Mouse (Mus musculus): Measurements from ENCODE around the gene Rcbtb2. TPM values are rescaled to one million over a fixed set of nuclear protein-coding genes. Genes with fewer than 3 reads are reported as not detected.
A peak's percentile ranks its signal among the peaks of the same experiment; 100 is the strongest.

Rcbtb2 gene
- polyA plus RNA-seq, 1 experiment = 27.0 TPM

GRCm38 (mm10) chr14:73226346-73226745, 103.5 kb downstream of the Rcbtb2 start:
- Histone ChIP-seq H3K4me3 (replicated peaks; ENCODE audit: insufficient read depth, low read depth, low read length) (no peak overlapping the region), H3K4me1 (ENCODE audit: control insufficient read depth, insufficient read depth, low read length) (peaks cover 4% of the 10 kb centered on the region), H3K27ac (ENCODE audit: insufficient read depth, low read length) (peak overlapping the region; percentile 50; the same call in 1 of the 2 replicates), H3K27me3 (ENCODE audit: control insufficient read depth, insufficient read depth, low read length) (no peaks in the 10 kb centered on the region)
- no peak for TF ChIP-seq CTCF (IDR thresholded peaks at IDR 0.05; ENCODE audit: borderline replicate concordance, insufficient read depth, low read depth, low read length)
- 24% methylated on average over 3 of the region's 3 CpGs for WGBS
- peak; percentile 30 to 57 for DNase-seq

- 33% methylated on average over 1 of the region's 1 CpGs for WGBS
- Histone ChIP-seq H3K4me3 (replicated peaks; ENCODE audit: insufficient read depth, low read depth, low read length) (no peak overlapping the region), H3K4me1 (ENCODE audit: control insufficient read depth, insufficient read depth, low read length) (peaks cover 4% of the 10 kb centered on the region), H3K27me3 (ENCODE audit: control insufficient read depth, insufficient read depth, low read length) (no peaks in the 10 kb centered on the region), H3K27ac (ENCODE audit: insufficient read depth, low read length) (no peak overlapping the region)
- TF ChIP-seq POLR2A (IDR thresholded peaks at IDR 0.05; ENCODE audit: borderline replicate concordance, insufficient read depth, low read length) (no peak), CTCF (IDR thresholded peaks at IDR 0.05; ENCODE audit: borderline replicate concordance, insufficient read depth, low read depth, low read length) (no peak)
- DNase-seq = no peak
Observed at GRCm38 (mm10) chr14:73226849-73227248, 104.0 kb downstream of the Rcbtb2 start.

- TF ChIP-seq POLR2A (IDR thresholded peaks at IDR 0.05; ENCODE audit: borderline replicate concordance, insufficient read depth, low read length) (no peak), CTCF (IDR thresholded peaks at IDR 0.05; ENCODE audit: borderline replicate concordance, insufficient read depth, low read depth, low read length) (no peak)
- Histone ChIP-seq H3K4me1 (ENCODE audit: control insufficient read depth, insufficient read depth, low read length) (peaks cover 1% of the 10 kb centered on the region), H3K4me3 (replicated peaks; ENCODE audit: insufficient read depth, low read depth, low read length) (no peak overlapping the region), H3K27ac (ENCODE audit: insufficient read depth, low read length) (no peak overlapping the region), H3K27me3 (ENCODE audit: control insufficient read depth, insufficient read depth, low read length) (no peaks in the 10 kb centered on the region)
- DNase-seq = no peak
- 60% methylated on average over 5 of the region's 5 CpGs for WGBS
Observed at GRCm38 (mm10) chr14:73231286-73231982, 108.6 kb downstream of the Rcbtb2 start.

GRCm38 (mm10) chr14:73234468-73235031, 111.7 kb downstream of the Rcbtb2 start:
- no peak overlapping the region for H3K4me3 ChIP-seq (replicated peaks; ENCODE audit: insufficient read depth, low read depth, low read length)
- H3K27me3 ChIP-seq (ENCODE audit: control insufficient read depth, insufficient read depth, low read length) = no peaks in the 10 kb centered on the region
- 56% methylated on average over 2 of the region's 2 CpGs for WGBS
- TF ChIP-seq POLR2A (IDR thresholded peaks at IDR 0.05; ENCODE audit: borderline replicate concordance, insufficient read depth, low read length) (no peak), CTCF (IDR thresholded peaks at IDR 0.05; ENCODE audit: borderline replicate concordance, insufficient read depth, low read depth, low read length) (no peak)
- H3K4me1 ChIP-seq (ENCODE audit: control insufficient read depth, insufficient read depth, low read length) = no peaks in the 10 kb centered on the region
- no peak overlapping the region for H3K27ac ChIP-seq (ENCODE audit: insufficient read depth, low read length)
- no peak for DNase-seq

- TF ChIP-seq CTCF (IDR thresholded peaks at IDR 0.05; ENCODE audit: borderline replicate concordance, insufficient read depth, low read depth, low read length) (no peak), POLR2A (IDR thresholded peaks at IDR 0.05; ENCODE audit: borderline replicate concordance, insufficient read depth, low read length) (no peak)
- H3K4me3 ChIP-seq (replicated peaks; ENCODE audit: insufficient read depth, low read depth, low read length) = peak within 1 kb of the TSS; percentile 62
- 24% methylated on average over 19 of the region's 19 CpGs for WGBS
- DNase-seq = peak in 1 of 2 experiments; percentile 17
- H3K27ac ChIP-seq (ENCODE audit: insufficient read depth, low read length) = peak within 1 kb of the TSS; percentile 41; the same call in 1 of the 2 replicates
- H3K4me1 ChIP-seq (ENCODE audit: control insufficient read depth, insufficient read depth, low read length) = no peaks in the 10 kb centered on the region
- no peaks in the 10 kb centered on the region for H3K27me3 ChIP-seq (ENCODE audit: control insufficient read depth, insufficient read depth, low read length)
Observed at GRCm38 (mm10) chr14:73237848-73238321, 115.0 kb downstream of the Rcbtb2 start, which contains the start of gene Lpar6. Lpar6 (plus strand) TSS chr14:73237895.

- TF ChIP-seq CTCF (IDR thresholded peaks at IDR 0.05; ENCODE audit: borderline replicate concordance, insufficient read depth, low read depth, low read length) (no peak), POLR2A (IDR thresholded peaks at IDR 0.05; ENCODE audit: borderline replicate concordance, insufficient read depth, low read length) (no peak)
- Histone ChIP-seq H3K4me3 (replicated peaks; ENCODE audit: insufficient read depth, low read depth, low read length) (peak overlapping the region; percentile 62), H3K4me1 (ENCODE audit: control insufficient read depth, insufficient read depth, low read length) (no peaks in the 10 kb centered on the region), H3K27me3 (ENCODE audit: control insufficient read depth, insufficient read depth, low read length) (no peaks in the 10 kb centered on the region), H3K27ac (ENCODE audit: insufficient read depth, low read length) (peak overlapping the region; percentile 41; the same call in 1 of the 2 replicates)
- 36% methylated on average over 20 of the region's 20 CpGs for WGBS
- DNase-seq = no peak
Observed at GRCm38 (mm10) chr14:73238498-73239250, 115.8 kb downstream of the Rcbtb2 start.

- TF ChIP-seq CTCF (IDR thresholded peaks at IDR 0.05; ENCODE audit: borderline replicate concordance, insufficient read depth, low read depth, low read length) = no peak
- TF ChIP-seq POLR2A (IDR thresholded peaks at IDR 0.05; ENCODE audit: borderline replicate concordance, insufficient read depth, low read length) = no peak
- Histone ChIP-seq H3K4me3 (replicated peaks; ENCODE audit: insufficient read depth, low read depth, low read length) (peak overlapping the region; percentile 62), H3K4me1 (ENCODE audit: control insufficient read depth, insufficient read depth, low read length) (no peaks in the 10 kb centered on the region), H3K27me3 (ENCODE audit: control insufficient read depth, insufficient read depth, low read length) (no peaks in the 10 kb centered on the region), H3K27ac (ENCODE audit: insufficient read depth, low read length) (no peak overlapping the region)
- DNase-seq = no peak
- 37% methylated on average over 6 of the region's 6 CpGs for WGBS
Observed at GRCm38 (mm10) chr14:73239291-73239690, 116.5 kb downstream of the Rcbtb2 start.
